Mouse (Mus musculus) midbrain, embryonic 12.5 days (tissue): ENCODE data around the gene Cog4. TPM values are rescaled to one million over a fixed set of nuclear protein-coding genes. Genes with fewer than 3 reads are reported as not detected.
"Not testable (repeated sequence)": the region's sequence is repeated elsewhere in the genome, so short reads cannot be mapped to it uniquely, and the experiment has no call there.

Source experiments
- ATAC-seq: fragments of 200-750 bp; cut with Nextera tagmentation; 2 replicates; pipeline ENCODE4 v1.8.0; 2017; ENCODE audit warnings: low read depth, moderate TSS enrichment, moderate library complexity; ENCODE audit not compliant: low FRiP score
- H3K27ac ChIP-seq: fragments of 300-500 bp; sonication (generic); replicated peaks from 2 replicates; pipeline ENCODE4 v1.5.1; 2016; ENCODE audit warnings: mild to moderate bottlenecking
- H3K27me3 ChIP-seq: fragments of 300-500 bp; sonication (generic); 2 replicates; pipeline ENCODE4 v1.6.1; 2016; ENCODE audit warnings: mild to moderate bottlenecking
- H3K36me3 ChIP-seq: fragments of 300-500 bp; sonication (generic); 2 replicates; pipeline ENCODE4 v1.6.1; 2016
- H3K4me1 ChIP-seq: fragments of 300-500 bp; sonication (generic); 2 replicates; pipeline ENCODE4 v1.6.1; 2016
- H3K4me2 ChIP-seq: fragments of 300-500 bp; sonication (generic); replicated peaks from 2 replicates; pipeline ENCODE4 v1.6.1; 2016; ENCODE audit warnings: mild to moderate bottlenecking, moderate library complexity
- H3K4me3 ChIP-seq: fragments of 300-500 bp; sonication (generic); 2 replicates; pipeline ENCODE4 v1.5.1; 2016; ENCODE audit warnings: mild to moderate bottlenecking
- H3K9ac ChIP-seq: fragments of 300-500 bp; sonication (generic); replicated peaks from 2 replicates; pipeline ENCODE4 v1.6.1; 2016; ENCODE audit warnings: mild to moderate bottlenecking, moderate library complexity
- H3K9me3 ChIP-seq: fragments of 300-500 bp; sonication (generic); 2 replicates; pipeline ENCODE4 v1.6.1; 2016; ENCODE audit warnings: mild to moderate bottlenecking
- WGBS: fragments of 180-500 bp; shearing (Covaris S2); methylation state at CpG from one replicate; pipeline ENCODE4 v1.1.7; 2016; 5-methylcytosine and 5-hydroxymethylcytosine counted together
- polyA plus RNA-seq: library from polyadenylated mRNA; unstranded; fragments of >200 nt; fragmentation: Nextera tagmentation; extraction: Ambion mirVana; gene quantifications from 2 replicates; pipeline ENCODE4 v1.2.1, GENCODE M21; 2016

The Cog4 gene
- polyA plus RNA-seq, 1 experiment from 2014 or later, result 74.3 TPM

DNA sequence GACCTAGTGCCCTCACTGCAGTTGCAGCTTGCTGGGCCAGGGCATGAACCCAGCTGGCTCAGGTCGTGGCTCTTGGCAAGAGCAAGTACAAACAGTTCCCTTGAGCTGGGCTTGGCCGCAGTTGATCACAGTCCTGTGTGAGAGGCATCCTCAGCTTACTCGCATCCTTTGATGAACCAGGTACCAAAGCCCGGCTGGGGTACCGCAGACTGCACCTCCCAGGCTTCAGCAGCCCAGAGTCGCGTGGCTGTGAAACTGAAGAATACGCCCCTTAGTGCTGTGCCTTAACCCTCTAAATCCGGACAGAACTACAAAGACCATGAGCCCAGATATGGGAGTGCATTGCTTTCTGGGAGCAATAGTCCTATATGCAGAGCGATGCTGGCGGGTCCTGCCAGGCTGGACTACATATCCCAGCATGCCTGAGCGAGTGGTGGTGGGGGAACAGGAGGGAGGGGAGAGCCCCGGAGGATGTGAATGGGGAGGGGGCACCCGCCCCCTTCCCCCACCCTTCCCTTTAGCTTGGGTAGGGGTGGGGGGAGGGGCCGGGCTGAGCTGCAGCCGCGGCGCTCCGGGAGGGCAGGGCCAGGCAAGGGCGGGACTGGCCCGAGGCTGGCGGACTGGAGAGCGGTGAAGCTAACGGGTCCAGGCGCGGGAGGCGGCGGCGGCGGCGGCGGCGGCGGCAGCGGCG is 73.1 kb downstream of the Cog4 start, which contains the start of gene St3gal2:
St3gal2 (plus strand) TSS at position 582 of the 691 bp plus-strand sequence.
- Histone ChIP-seq H3K27me3 (no peaks in the 10 kb centered on the region), H3K4me2 (peak within 1 kb of the TSS; percentile 71), H3K4me3 (peak within 1 kb of the TSS; percentile 81), H3K9me3 (no peaks in the 10 kb centered on the region), H3K36me3 (no peaks in the 10 kb centered on the region), H3K27ac (peak within 1 kb of the TSS; percentile 77), H3K4me1 (peaks cover 23% of the 10 kb centered on the region), H3K9ac (peak within 1 kb of the TSS; percentile 94)
- WGBS, result 1% methylated on average over 16 of the region's 36 CpGs
- ATAC-seq, result peak; percentile 98

DNA sequence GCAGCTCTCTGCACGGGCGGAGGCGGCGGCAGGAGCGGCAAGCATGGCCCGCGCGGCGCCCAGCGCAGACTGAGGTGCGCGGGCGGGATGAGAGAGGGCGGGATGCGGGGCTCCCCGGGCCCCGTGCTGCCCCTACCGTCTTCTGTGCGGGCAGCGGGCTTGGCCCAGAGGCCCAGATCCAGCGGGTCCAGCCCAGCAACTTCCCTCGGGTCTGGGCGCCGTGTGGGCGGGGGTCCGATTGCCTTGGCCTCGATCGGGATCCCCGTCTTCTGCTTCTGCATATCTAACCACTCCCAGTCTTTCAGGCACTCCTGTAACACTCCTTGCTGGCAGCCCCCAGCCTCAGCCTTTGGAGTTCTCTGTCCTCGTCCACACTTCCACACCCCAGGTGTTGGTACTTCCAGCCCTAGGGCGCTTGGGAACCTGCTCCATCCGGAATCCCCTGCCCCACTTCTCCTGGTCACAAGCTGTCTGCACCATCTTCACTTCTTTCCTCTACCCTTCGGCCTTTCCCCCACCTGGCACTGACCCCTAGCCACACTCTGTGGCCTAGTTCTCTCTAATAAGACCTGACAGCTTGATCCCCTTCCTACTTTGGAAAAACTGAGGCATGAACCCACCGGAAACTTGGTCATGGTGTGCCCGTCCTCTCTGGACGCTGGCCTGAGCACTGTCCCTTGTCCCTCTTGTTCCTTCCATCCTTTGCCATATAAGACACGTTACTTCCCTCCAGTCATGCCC is 73.8 kb downstream of the Cog4 start:
- peak overlapping the region; percentile 77 for H3K27ac ChIP-seq
- H3K27me3 ChIP-seq, result no peaks in the 10 kb centered on the region
- H3K4me2 ChIP-seq, result peak overlapping the region; percentile 71
- ATAC-seq, result peak; percentile 80
- 3% methylated on average over 32 of the region's 37 CpGs for WGBS
- H3K4me3 ChIP-seq, result peak overlapping the region; percentile 81
- H3K36me3 ChIP-seq, result no peaks in the 10 kb centered on the region
- H3K9me3 ChIP-seq, result no peaks in the 10 kb centered on the region
- H3K4me1 ChIP-seq, result peaks cover 23% of the 10 kb centered on the region
- peak overlapping the region; percentile 94 for H3K9ac ChIP-seq

DNA sequence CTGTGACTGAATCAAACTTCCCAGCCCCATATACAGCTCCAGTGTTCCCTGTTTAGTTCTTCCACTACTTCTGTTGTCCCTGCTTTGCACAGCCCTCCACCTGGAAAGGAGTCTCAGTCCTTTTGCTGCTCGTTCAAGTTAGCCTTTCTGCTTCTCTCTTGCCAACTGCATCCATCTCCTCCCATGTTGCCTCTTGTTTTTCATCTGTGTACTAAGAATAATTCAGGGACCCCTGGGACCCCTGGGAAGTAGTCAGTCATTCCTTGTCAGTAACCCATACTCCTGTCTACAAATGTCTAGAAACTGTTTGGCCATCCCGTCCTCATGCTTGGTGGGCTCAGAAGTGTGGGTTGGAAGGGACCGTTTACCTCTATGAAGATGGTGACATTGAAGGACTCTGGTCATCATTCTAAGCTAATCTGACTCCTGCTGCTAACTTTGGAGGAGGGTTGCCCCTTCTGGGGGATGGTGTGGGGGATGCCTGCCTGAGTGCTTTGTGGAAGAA is 74.4 kb downstream of the Cog4 start:
- 50% methylated on average over 3 of the region's 3 CpGs for WGBS
- Histone ChIP-seq H3K4me2 (peak overlapping the region; percentile 71), H3K27ac (no peak overlapping the region), H3K27me3 (no peaks in the 10 kb centered on the region), H3K4me1 (peaks cover 23% of the 10 kb centered on the region), H3K36me3 (no peaks in the 10 kb centered on the region), H3K9ac (peak overlapping the region; percentile 94), H3K4me3 (peak overlapping the region; percentile 81), H3K9me3 (no peaks in the 10 kb centered on the region)
- no peak for ATAC-seq

DNA sequence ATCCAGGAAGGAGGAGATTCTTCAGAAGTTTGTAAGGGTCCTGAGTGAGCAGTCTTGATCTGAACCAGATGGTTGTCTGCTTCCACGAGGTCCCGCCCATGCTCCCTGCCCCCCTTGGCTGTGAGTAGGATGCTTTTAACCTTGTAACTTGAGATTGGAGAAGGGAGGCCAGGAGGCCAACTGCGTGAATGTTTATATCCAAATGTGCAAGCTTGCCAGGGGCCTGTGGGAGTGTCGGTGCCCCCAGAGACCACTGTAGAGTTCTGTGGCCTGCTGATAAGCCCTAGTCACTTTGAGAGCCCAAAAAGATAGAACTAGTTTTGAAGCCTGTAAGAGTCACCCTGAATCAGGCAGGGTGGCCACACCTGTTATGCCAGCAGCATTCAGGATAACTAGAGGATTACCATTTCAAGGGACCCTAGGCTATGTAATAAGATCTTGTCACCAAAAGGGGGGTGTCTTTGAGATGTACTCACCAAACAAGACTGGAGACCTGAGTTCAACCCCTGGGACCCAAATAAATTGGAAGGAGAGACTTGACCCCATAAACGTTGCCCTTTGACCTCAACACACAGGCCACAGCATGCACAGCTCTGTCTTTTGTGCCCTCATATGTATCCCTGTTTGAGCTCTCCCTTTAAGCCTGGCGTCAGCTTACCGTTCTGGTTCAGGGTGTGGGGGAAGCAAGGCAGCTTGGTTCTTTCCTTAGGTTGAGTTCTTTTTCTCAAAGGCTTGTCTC is 75.3 kb downstream of the Cog4 start:
- H3K9ac ChIP-seq, result peak overlapping the region; percentile 94; the same call in 1 of the 2 replicates
- WGBS, result 37% methylated on average over 7 of the region's 7 CpGs
- peak overlapping the region; percentile 71 for H3K4me2 ChIP-seq
- no peak overlapping the region for H3K27ac ChIP-seq
- no peak for ATAC-seq
- H3K9me3 ChIP-seq, result no peaks in the 10 kb centered on the region
- peak overlapping the region; percentile 81 for H3K4me3 ChIP-seq
- peaks cover 23% of the 10 kb centered on the region for H3K4me1 ChIP-seq
- H3K36me3 ChIP-seq, result no peaks in the 10 kb centered on the region
- no peaks in the 10 kb centered on the region for H3K27me3 ChIP-seq

GRCm38 (mm10) chr8:110925691-110926140 is 79.3 kb downstream of the Cog4 start:
- Histone ChIP-seq H3K36me3 (no peaks in the 10 kb centered on the region), H3K27ac (no peak overlapping the region), H3K4me2 (no peak overlapping the region), H3K4me1 (peaks cover 14% of the 10 kb centered on the region), H3K4me3 (no peak overlapping the region), H3K27me3 (no peaks in the 10 kb centered on the region), H3K9ac (no peak overlapping the region), H3K9me3 (no peaks in the 10 kb centered on the region)
- WGBS, result 85% methylated on average over 8 of the region's 8 CpGs
- ATAC-seq, result no peak

GRCm38 (mm10) chr8:110926690-110927089 is 80.3 kb downstream of the Cog4 start:
- no peak for ATAC-seq
- 63% methylated on average over 5 of the region's 5 CpGs for WGBS
- no peaks in the 10 kb centered on the region for H3K9me3 ChIP-seq

DNA sequence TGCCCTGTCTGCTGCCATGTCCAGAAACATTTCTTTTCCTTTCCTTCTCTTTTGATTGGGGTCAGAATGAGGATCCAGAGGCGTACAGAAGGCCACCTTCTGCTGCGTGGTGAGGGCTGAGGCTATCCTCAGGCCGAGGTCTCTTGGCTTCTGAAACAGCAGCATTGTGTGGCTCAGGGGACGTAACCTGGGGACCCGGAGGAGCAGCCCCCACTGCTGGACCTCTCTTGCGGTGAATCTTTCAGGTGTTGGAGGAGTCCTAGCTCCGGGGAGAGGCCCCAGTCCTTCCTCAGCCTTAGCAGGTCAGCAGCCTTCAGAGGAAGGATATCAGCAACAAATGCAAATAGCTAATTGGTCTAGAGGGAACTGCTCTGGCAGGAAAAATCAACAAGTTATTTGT is 82.0 kb downstream of the Cog4 start:
- no peaks in the 10 kb centered on the region for H3K9me3 ChIP-seq
- WGBS, result 85% methylated on average over 7 of the region's 7 CpGs

More at GRCm38 (mm10) chr8:110926690-110927089, 80.3 kb downstream of the Cog4 start:
- Histone ChIP-seq H3K4me3 (no peak overlapping the region), H3K27me3 (no peaks in the 10 kb centered on the region), H3K36me3 (0 out of 2 replicates have a peak, but pooled peaks cover 6% of the 10 kb centered on the region), H3K4me2 (no peak overlapping the region), H3K4me1 (peaks cover 4% of the 10 kb centered on the region), H3K9ac (no peak overlapping the region), H3K27ac (no peak overlapping the region)

GRCm38 (mm10) chr8:110929066-110929465 is 82.7 kb downstream of the Cog4 start:
- 61% methylated on average over 5 of the region's 5 CpGs for WGBS
- Histone ChIP-seq H3K4me3 (no peak overlapping the region), H3K9me3 (no peaks in the 10 kb centered on the region), H3K36me3 (0 out of 2 replicates have a peak, but pooled peaks cover 6% of the 10 kb centered on the region), H3K9ac (no peak overlapping the region), H3K4me2 (no peak overlapping the region), H3K27ac (no peak overlapping the region), H3K4me1 (no peaks in the 10 kb centered on the region), H3K27me3 (no peaks in the 10 kb centered on the region)
- no peak for ATAC-seq

More for the DNA sequence above, 82.0 kb downstream of the Cog4 start:
- 0 out of 2 replicates have a peak, but pooled peaks cover 6% of the 10 kb centered on the region for H3K36me3 ChIP-seq
- H3K27ac ChIP-seq, result no peak overlapping the region
- no peaks in the 10 kb centered on the region for H3K4me1 ChIP-seq
- ATAC-seq, result no peak
- H3K27me3 ChIP-seq, result no peaks in the 10 kb centered on the region
- H3K4me2 ChIP-seq, result no peak overlapping the region
- no peak overlapping the region for H3K9ac ChIP-seq
- no peak overlapping the region for H3K4me3 ChIP-seq

DNA sequence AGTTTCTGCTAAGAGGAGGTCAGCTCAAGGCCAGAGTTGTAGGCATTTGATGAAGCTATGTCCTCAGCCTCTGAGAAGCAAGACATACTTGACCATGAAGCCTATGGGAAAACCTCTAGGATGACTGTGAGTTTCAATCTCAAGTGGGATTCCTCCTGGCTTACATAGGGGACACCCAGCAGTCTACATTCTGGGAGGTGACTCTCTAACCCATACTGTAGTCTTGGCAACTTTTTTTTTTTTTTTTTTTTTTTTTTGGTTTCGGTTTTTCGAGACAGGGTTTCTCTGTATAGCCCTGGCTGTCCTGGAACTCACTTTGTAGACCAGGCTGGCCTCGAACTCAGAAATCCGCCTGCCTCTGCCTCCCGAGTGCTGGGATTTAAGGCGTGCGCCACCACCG is 83.3 kb downstream of the Cog4 start:
- not testable (repeated sequence) for H3K36me3 ChIP-seq, H3K27ac ChIP-seq, H3K27me3 ChIP-seq, H3K4me3 ChIP-seq, H3K9me3 ChIP-seq, ATAC-seq, H3K9ac ChIP-seq, H3K4me1 ChIP-seq, H3K4me2 ChIP-seq
- WGBS, result 88% methylated on average over 8 of the region's 8 CpGs

- H3K36me3 ChIP-seq, result 0 out of 2 replicates have a peak, but pooled peaks cover 6% of the 10 kb centered on the region
- H3K9ac ChIP-seq, result no peak overlapping the region
- no peak overlapping the region for H3K4me2 ChIP-seq
- H3K27me3 ChIP-seq, result no peaks in the 10 kb centered on the region
- H3K9me3 ChIP-seq, result no peaks in the 10 kb centered on the region
- H3K4me1 ChIP-seq, result no peaks in the 10 kb centered on the region
- WGBS, result 85% methylated on average over 12 of the region's 12 CpGs
- no peak for ATAC-seq
- H3K27ac ChIP-seq, result no peak overlapping the region
- H3K4me3 ChIP-seq, result no peak overlapping the region
Measured at GRCm38 (mm10) chr8:110931176-110931939, 85.0 kb downstream of the Cog4 start.
